Mouse (Mus musculus): Measurements from ENCODE around the gene Map4k5.

The Map4k5 gene

GRCm38 (mm10) chr12:69892371-69893251, at the start of gene Map4k5, which contains the start of gene Atl1:
Gene Map4k5 (minus strand): TSS chr12:69893200.
Gene Atl1 (plus strand): TSS chr12:69892614.
- peak; percentile 88 for DNase-seq (ENCODE audit: low spot score)

GRCm38 (mm10) chr12:69941655-69942329, 48.8 kb upstream of the Map4k5 start:
- DNase-seq (ENCODE audit: low spot score), result no peak

- no peak for DNase-seq (ENCODE audit: low spot score)
These were observed 46.3 kb upstream of the Map4k5 start for GRCm38 (mm10) chr12:69939291-69939690.

GRCm38 (mm10) chr12:69937731-69938130, 44.7 kb upstream of the Map4k5 start:
- no peak for DNase-seq (ENCODE audit: low spot score)

- no peak for DNase-seq (ENCODE audit: low spot score)
These were observed 33.7 kb upstream of the Map4k5 start for GRCm38 (mm10) chr12:69926716-69927115.

- DNase-seq (ENCODE audit: low spot score), result peak; percentile 17
These were observed 31.0 kb upstream of the Map4k5 start for GRCm38 (mm10) chr12:69924012-69924411.

- DNase-seq (ENCODE audit: low spot score), result no peak
These were observed 30.6 kb upstream of the Map4k5 start for GRCm38 (mm10) chr12:69923603-69924002.

- DNase-seq (ENCODE audit: low spot score), result no peak
These were observed 30.1 kb upstream of the Map4k5 start for GRCm38 (mm10) chr12:69923128-69923527.

- no peak for DNase-seq (ENCODE audit: low spot score)
These were observed 29.1 kb upstream of the Map4k5 start for GRCm38 (mm10) chr12:69922099-69922498.

- no peak for DNase-seq (ENCODE audit: low spot score)
These were observed 24.9 kb upstream of the Map4k5 start for GRCm38 (mm10) chr12:69917870-69918269.

- DNase-seq (ENCODE audit: low spot score), result no peak
These were observed 19.7 kb upstream of the Map4k5 start for GRCm38 (mm10) chr12:69912737-69913136.

- DNase-seq (ENCODE audit: low spot score), result no peak
These were observed 18.9 kb upstream of the Map4k5 start for GRCm38 (mm10) chr12:69911906-69912305.

- no peak for DNase-seq (ENCODE audit: low spot score)
These were observed 15.5 kb upstream of the Map4k5 start for GRCm38 (mm10) chr12:69908511-69908900.

GRCm38 (mm10) chr12:69907667-69908510, 14.9 kb upstream of the Map4k5 start:
- no peak for DNase-seq (ENCODE audit: low spot score)

GRCm38 (mm10) chr12:69904991-69905390, 12.0 kb upstream of the Map4k5 start:
- DNase-seq (ENCODE audit: low spot score), result no peak

GRCm38 (mm10) chr12:69898119-69898518, 5.1 kb upstream of the Map4k5 start:
- DNase-seq (ENCODE audit: low spot score), result no peak

GRCm38 (mm10) chr12:69895046-69895445, 2.0 kb upstream of the Map4k5 start:
- no peak for DNase-seq (ENCODE audit: low spot score)

GRCm38 (mm10) chr12:69893927-69894326, 927 bp upstream of the Map4k5 start:
- no peak for DNase-seq (ENCODE audit: low spot score)

GRCm38 (mm10) chr12:69891721-69892120, 1.3 kb downstream of the Map4k5 start:
- DNase-seq (ENCODE audit: low spot score), result no peak

GRCm38 (mm10) chr12:69890476-69890875, 2.5 kb downstream of the Map4k5 start:
- no peak for DNase-seq (ENCODE audit: low spot score)

GRCm38 (mm10) chr12:69890051-69890450, 2.9 kb downstream of the Map4k5 start:
- DNase-seq (ENCODE audit: low spot score), result no peak

GRCm38 (mm10) chr12:69888345-69888744, 4.7 kb downstream of the Map4k5 start:
- no peak for DNase-seq (ENCODE audit: low spot score)
